Mouse (Mus musculus): ENCODE data around the gene Frmd4a. TPM values are rescaled to one million over a fixed set of nuclear protein-coding genes. Genes with fewer than 3 reads are reported as not detected.

Gene Frmd4a
- polyA plus RNA-seq, 1 experiment from 2014 or later, result 51.5 TPM

GRCm38 (mm10) chr2:4621471-4621985 lies 604.0 kb downstream of the Frmd4a start:
- H3K4me3 ChIP-seq (replicated peaks), result no peak overlapping the region
- H3K27me3 ChIP-seq (replicated peaks), result no peaks in the 10 kb centered on the region
- peaks cover 7% of the 10 kb centered on the region; the same call in 1 of the 2 replicates for H3K4me1 ChIP-seq
- ATAC-seq (ENCODE audit: low FRiP score), result no peak
- H3K9me3 ChIP-seq (replicated peaks), result no peaks in the 10 kb centered on the region
- H3K9ac ChIP-seq (replicated peaks), result no peak overlapping the region
- H3K27ac ChIP-seq (replicated peaks), result no peak overlapping the region
- no peak overlapping the region for H3K4me2 ChIP-seq
- peaks cover 21% of the 10 kb centered on the region for H3K36me3 ChIP-seq
- 65% methylated on average over 3 of the region's 3 CpGs for WGBS

DNA sequence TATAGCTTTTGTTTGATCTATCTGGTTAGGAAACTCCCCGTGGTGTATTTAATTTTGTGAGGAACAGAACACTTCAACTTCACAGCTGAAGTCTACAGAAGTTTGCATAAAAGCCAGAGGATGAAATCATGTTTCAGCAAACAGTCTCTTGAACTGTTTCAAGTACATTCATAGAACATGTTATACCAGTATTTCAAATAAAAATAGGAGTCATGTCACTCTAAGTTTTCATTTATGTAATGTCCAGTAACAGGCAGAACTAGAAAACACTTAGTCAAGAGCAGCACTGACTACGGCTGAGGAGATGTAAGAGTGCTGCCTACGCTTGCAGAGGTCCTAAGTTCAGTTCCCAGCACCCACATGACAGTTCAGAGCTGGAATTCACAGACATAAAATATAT lies 609.4 kb downstream of the Frmd4a start:
- H3K4me3 ChIP-seq (replicated peaks), result no peak overlapping the region
- no peak overlapping the region for H3K9ac ChIP-seq (replicated peaks)
- H3K27ac ChIP-seq (replicated peaks), result no peak overlapping the region
- H3K9me3 ChIP-seq (replicated peaks), result no peaks in the 10 kb centered on the region
- H3K4me2 ChIP-seq, result no peak overlapping the region
- H3K4me1 ChIP-seq, result no peaks in the 10 kb centered on the region
- no peak for ATAC-seq (ENCODE audit: low FRiP score)
- WGBS, result 94% methylated on average over 3 of the region's 3 CpGs
- peaks cover 45% of the 10 kb centered on the region for H3K36me3 ChIP-seq
- no peaks in the 10 kb centered on the region for H3K27me3 ChIP-seq (replicated peaks)

DNA sequence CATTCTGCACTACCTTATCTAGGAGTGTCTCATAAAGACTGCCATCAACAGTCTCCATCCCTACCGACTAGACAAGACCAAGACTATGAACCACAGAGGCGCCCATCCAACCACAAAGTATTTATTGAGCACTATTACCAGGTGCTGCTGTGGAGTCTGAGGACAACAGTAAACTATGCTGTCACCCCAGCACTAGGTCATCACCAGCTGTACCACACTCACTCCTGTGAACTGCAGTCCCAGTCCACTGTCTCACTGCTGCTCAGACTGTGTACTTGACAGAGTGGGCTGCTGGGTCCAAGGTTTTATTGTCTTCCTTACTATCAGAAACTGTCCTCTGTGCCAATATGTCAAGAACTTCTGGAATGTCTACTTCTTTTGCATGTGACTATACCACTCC lies 611.4 kb downstream of the Frmd4a start:
- ATAC-seq (ENCODE audit: low FRiP score), result no peak
- no peaks in the 10 kb centered on the region for H3K27me3 ChIP-seq (replicated peaks)
- peaks cover 49% of the 10 kb centered on the region for H3K36me3 ChIP-seq
- H3K9ac ChIP-seq (replicated peaks), result no peak overlapping the region
- H3K27ac ChIP-seq (replicated peaks), result no peak overlapping the region
- WGBS, result 91% methylated on average over 2 of the region's 2 CpGs
- H3K4me2 ChIP-seq, result no peak overlapping the region
- H3K4me1 ChIP-seq, result no peaks in the 10 kb centered on the region
- H3K4me3 ChIP-seq (replicated peaks), result no peak overlapping the region
- no peaks in the 10 kb centered on the region for H3K9me3 ChIP-seq (replicated peaks)

GRCm38 (mm10) chr2:4629470-4629869 lies 612.0 kb downstream of the Frmd4a start:
- Histone ChIP-seq H3K4me1 (no peaks in the 10 kb centered on the region), H3K4me3 (replicated peaks) (no peak overlapping the region), H3K9ac (replicated peaks) (no peak overlapping the region), H3K9me3 (replicated peaks) (no peaks in the 10 kb centered on the region), H3K4me2 (no peak overlapping the region), H3K36me3 (peaks cover 45% of the 10 kb centered on the region), H3K27me3 (replicated peaks) (no peaks in the 10 kb centered on the region), H3K27ac (replicated peaks) (no peak overlapping the region)
- 96% methylated on average over 11 of the region's 11 CpGs for WGBS
- ATAC-seq (ENCODE audit: low FRiP score), result no peak

GRCm38 (mm10) chr2:4630197-4630835 lies 612.8 kb downstream of the Frmd4a start:
- peaks cover 52% of the 10 kb centered on the region for H3K36me3 ChIP-seq
- 97% methylated on average over 10 of the region's 10 CpGs for WGBS

GRCm38 (mm10) chr2:4635804-4636203 lies 618.3 kb downstream of the Frmd4a start:
- Histone ChIP-seq H3K27ac (replicated peaks) (no peak overlapping the region), H3K4me3 (replicated peaks) (no peak overlapping the region), H3K4me1 (no peaks in the 10 kb centered on the region), H3K4me2 (no peak overlapping the region), H3K36me3 (peaks cover 68% of the 10 kb centered on the region), H3K9me3 (replicated peaks) (no peaks in the 10 kb centered on the region), H3K27me3 (replicated peaks) (no peaks in the 10 kb centered on the region), H3K9ac (replicated peaks) (no peak overlapping the region)
- ATAC-seq (ENCODE audit: low FRiP score), result no peak
- WGBS, result 88% methylated on average over 8 of the region's 8 CpGs

More at GRCm38 (mm10) chr2:4630197-4630835, 612.8 kb downstream of the Frmd4a start:
- Histone ChIP-seq H3K27me3 (replicated peaks) (no peaks in the 10 kb centered on the region), H3K4me3 (replicated peaks) (no peak overlapping the region), H3K4me2 (no peak overlapping the region), H3K4me1 (no peaks in the 10 kb centered on the region), H3K9ac (replicated peaks) (no peak overlapping the region), H3K27ac (replicated peaks) (no peak overlapping the region), H3K9me3 (replicated peaks) (no peaks in the 10 kb centered on the region)
- no peak for ATAC-seq (ENCODE audit: low FRiP score)

- whole genome bisulfite sequencing, result 93% methylated on average over 7 of the region's 7 CpGs
- Histone ChIP-seq H3K27me3 (replicated peaks) (no peaks in the 10 kb centered on the region), H3K4me2 (no peak overlapping the region), H3K4me1 (no peaks in the 10 kb centered on the region), H3K36me3 (peaks cover 67% of the 10 kb centered on the region), H3K27ac (replicated peaks) (no peak overlapping the region), H3K9ac (replicated peaks) (0 out of 2 replicates have a peak overlapping the region, but pooled peaks have one; percentile 5), H3K4me3 (replicated peaks) (no peak overlapping the region), H3K9me3 (replicated peaks) (no peaks in the 10 kb centered on the region)
- no peak for ATAC-seq (ENCODE audit: low FRiP score)
These were observed 619.1 kb downstream of the Frmd4a start for GRCm38 (mm10) chr2:4636656-4637055.

- no peak overlapping the region for H3K9ac ChIP-seq (replicated peaks)
- no peaks in the 10 kb centered on the region for H3K4me1 ChIP-seq
- no peak overlapping the region for H3K4me3 ChIP-seq (replicated peaks)
- H3K36me3 ChIP-seq, result peaks cover 69% of the 10 kb centered on the region
- no peaks in the 10 kb centered on the region for H3K27me3 ChIP-seq (replicated peaks)
- ATAC-seq (ENCODE audit: low FRiP score), result no peak
- no peak overlapping the region for H3K4me2 ChIP-seq
- H3K9me3 ChIP-seq (replicated peaks), result no peaks in the 10 kb centered on the region
- WGBS, result 94% methylated on average over 3 of the region's 3 CpGs
- H3K27ac ChIP-seq (replicated peaks), result no peak overlapping the region
These were observed 620.7 kb downstream of the Frmd4a start for GRCm38 (mm10) chr2:4638189-4638588.

DNA sequence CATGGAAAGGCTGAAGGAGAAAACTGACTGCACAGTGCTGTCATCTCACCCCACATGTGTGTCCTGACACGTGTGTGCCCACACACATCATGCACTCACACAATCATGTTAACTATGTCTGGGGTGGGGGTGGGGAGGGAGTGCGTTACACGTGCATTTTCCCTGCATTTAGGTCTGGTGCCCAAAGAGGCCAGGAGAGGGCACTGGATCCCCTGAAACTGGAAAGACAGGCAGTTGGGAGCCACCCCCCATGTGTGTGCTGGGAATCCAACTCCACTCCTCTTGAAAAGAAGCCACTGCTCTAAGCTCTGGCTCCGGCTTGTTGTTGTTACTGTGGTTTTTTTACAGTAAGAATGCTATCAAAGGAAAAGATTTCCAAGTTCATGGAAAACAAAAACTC lies 627.5 kb downstream of the Frmd4a start:
- no peak overlapping the region for H3K9ac ChIP-seq (replicated peaks)
- H3K27ac ChIP-seq (replicated peaks), result no peak overlapping the region
- no peak overlapping the region for H3K4me2 ChIP-seq
- peaks cover 13% of the 10 kb centered on the region for H3K4me1 ChIP-seq
- H3K4me3 ChIP-seq (replicated peaks), result no peak overlapping the region
- ATAC-seq (ENCODE audit: low FRiP score), result no peak
- peaks cover 45% of the 10 kb centered on the region for H3K36me3 ChIP-seq
- H3K9me3 ChIP-seq (replicated peaks), result no peaks in the 10 kb centered on the region
- 83% methylated on average over 4 of the region's 4 CpGs for WGBS
- H3K27me3 ChIP-seq (replicated peaks), result no peaks in the 10 kb centered on the region

- Histone ChIP-seq H3K4me2 (no peak overlapping the region), H3K4me3 (replicated peaks) (no peak overlapping the region), H3K36me3 (peaks cover 27% of the 10 kb centered on the region), H3K9ac (replicated peaks) (no peak overlapping the region), H3K27ac (replicated peaks) (no peak overlapping the region), H3K4me1 (peaks cover 26% of the 10 kb centered on the region), H3K27me3 (replicated peaks) (no peaks in the 10 kb centered on the region), H3K9me3 (replicated peaks) (no peaks in the 10 kb centered on the region)
- WGBS, result 81% methylated on average over 4 of the region's 4 CpGs
- ATAC-seq (ENCODE audit: low FRiP score), result no peak
These were observed 630.6 kb downstream of the Frmd4a start for GRCm38 (mm10) chr2:4648094-4648493.

DNA sequence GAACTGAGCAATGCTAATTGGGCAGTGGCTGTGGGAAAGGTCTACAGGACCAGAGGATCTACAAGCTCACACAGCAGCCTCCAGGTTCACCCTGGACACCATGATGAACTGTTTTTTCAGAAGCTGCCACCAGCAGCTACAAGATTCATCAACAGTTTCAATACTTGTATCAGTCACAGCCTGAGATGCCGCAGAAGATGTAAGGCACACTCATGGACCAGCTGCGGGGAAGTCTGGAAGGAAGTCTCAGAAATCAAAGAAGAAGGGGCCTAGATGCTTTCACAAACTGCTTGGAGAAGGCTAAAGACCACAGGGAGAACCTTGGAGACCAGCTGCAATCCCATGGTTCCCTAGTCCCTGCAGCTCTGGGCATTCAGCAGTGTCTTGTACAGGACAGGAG lies 632.1 kb downstream of the Frmd4a start:
- Histone ChIP-seq H3K4me2 (no peak overlapping the region), H3K9me3 (replicated peaks) (no peaks in the 10 kb centered on the region), H3K9ac (replicated peaks) (no peak overlapping the region), H3K27ac (replicated peaks) (no peak overlapping the region), H3K27me3 (replicated peaks) (no peaks in the 10 kb centered on the region), H3K4me3 (replicated peaks) (no peak overlapping the region), H3K36me3 (peaks cover 22% of the 10 kb centered on the region), H3K4me1 (peaks cover 26% of the 10 kb centered on the region)
- 100% methylated on average over 2 of the region's 2 CpGs for WGBS
- ATAC-seq (ENCODE audit: low FRiP score), result no peak

GRCm38 (mm10) chr2:4651500-4652285 lies 634.2 kb downstream of the Frmd4a start, which contains the start of gene Prpf18:
TSS of gene Prpf18 (minus strand) at chr2:4652113.
- H3K36me3 ChIP-seq, result peaks cover 10% of the 10 kb centered on the region
- ATAC-seq (ENCODE audit: low FRiP score), result peak; percentile 92
- peak within 1 kb of the TSS; percentile 77 for H3K27ac ChIP-seq (replicated peaks)
- H3K4me2 ChIP-seq, result peak within 1 kb of the TSS; percentile 74
- no peaks in the 10 kb centered on the region for H3K9me3 ChIP-seq (replicated peaks)
- H3K4me3 ChIP-seq (replicated peaks), result peak within 1 kb of the TSS; percentile 77
- no peaks in the 10 kb centered on the region for H3K27me3 ChIP-seq (replicated peaks)
- WGBS, result under 1% methylated on average over 40 of the region's 40 CpGs
- peaks cover 26% of the 10 kb centered on the region for H3K4me1 ChIP-seq
- peak within 1 kb of the TSS; percentile 79 for H3K9ac ChIP-seq (replicated peaks)
